8 mouse cellular contexts compared by ENCODE assay signal in genomic region chr7:29953513-29954401, GRCm38 (mm10). TPM values are rescaled to one million over a fixed set of nuclear protein-coding genes. Genes with fewer than 3 reads are reported as not detected.
DNase-seq lines count a peak whose midpoint lies in the region; ATAC-seq lines count a peak whose summit lies in the region.

Gene Zfp74 (minus strand): TSS chr7:29954089.

- H3K36me3 ChIP-seq in intestine, embryonic 14.5 days (ENCODE audit: control insufficient read depth, insufficient read depth, low read length): peaks cover 20% of the 10 kb centered on the region

- intact Hi-C loops in left cerebral cortex, postnatal 14 days (cut with DNase I): no loop called here

- no peaks in the 10 kb centered on the region for H3K27me3 ChIP-seq in intestine, embryonic 14.5 days (replicated peaks; ENCODE audit: control insufficient read depth, insufficient read depth, low read length)

- H3K4me3 ChIP-seq in intestine, embryonic 14.5 days (ENCODE audit: low read depth, low read length): peak within 1 kb of the TSS; percentile 70

- ATAC-seq in intestine, embryonic 14.5 days (replicated peaks; ENCODE audit: low FRiP score, low TSS enrichment, low read depth): peak; percentile 87

- H3K9ac ChIP-seq in intestine, embryonic 14.5 days (ENCODE audit: low read length): peak within 1 kb of the TSS; percentile 79

- H3K9me3 ChIP-seq in intestine, embryonic 14.5 days (ENCODE audit: control insufficient read depth, low read length): no peaks in the 10 kb centered on the region

- H3K4me1 ChIP-seq in intestine, embryonic 14.5 days (replicated peaks; ENCODE audit: control insufficient read depth, insufficient read depth, low read length): 0 out of 2 replicates have a peak, but pooled peaks cover 2% of the 10 kb centered on the region

- DNase-seq in adrenal gland, adult 18-20 months (ENCODE audit: low spot score in 2 of 2): peak; percentile 64 to 76
- DNase-seq in embryo, embryonic 11 days: peak; percentile 91
- DNase-seq in gastrocnemius, postnatal 25 days: peak; percentile 74
- DNase-seq in intestine, embryonic 14.5 days (ENCODE audit: low spot score): peak; percentile 94
- DNase-seq in left cerebral cortex, postnatal 14 days (ENCODE audit: low spot score in 2 of 2): peak; percentile 73 to 76
- peak; percentile 86 for DNase-seq in mesoderm, embryonic 11.5 days (ENCODE audit: low read depth, low spot score)
- peak; percentile 70 to 77 for DNase-seq in right cerebral cortex, postnatal 36 days (ENCODE audit: low spot score in 2 of 2)
- DNase-seq in yolk sac, embryonic 10.5 days (ENCODE audit: low spot score): peak; percentile 90

- peak within 1 kb of the TSS; percentile 68 for H3K4me2 ChIP-seq in intestine, embryonic 14.5 days (ENCODE audit: low read length)

- under 1% methylated on average over 52 of the region's 52 CpGs for WGBS in intestine, embryonic 14.5 days

- H3K27ac ChIP-seq in intestine, embryonic 14.5 days (ENCODE audit: low read depth): peak within 1 kb of the TSS; percentile 93

RNA-seq across cellular contexts. Expression of gene Zfp74, which starts in this region (rescaled TPM):
- total RNA-seq in adrenal gland, adult 18-20 months (2021): 10 to 100 TPM in 1 of 2 experiments, 1 to 10 TPM in 1; 8.6 to 10.0 TPM
- total RNA-seq in gastrocnemius, postnatal 25 days (2021): 1 to 10 TPM; 4.5 to 5.9 TPM
- 12.8 and 14.7 TPM in 2 replicates for polyA plus RNA-seq in intestine, embryonic 14.5 days (2014; fragmentation: Nextera tagmentation; extraction: Ambion mirVana)
- total RNA-seq in left cerebral cortex, postnatal 14 days (2021): 10 to 100 TPM; 19.9 to 21.4 TPM

Comparison
In these comparisons a context has a peak if more than half of its experiments do, and no peak if none do; other contexts are left out.
1. Peak in every context shown above with its lines: DNase-seq, ATAC-seq, H3K4me3 ChIP-seq and H3K27ac ChIP-seq.